In genomic region chr15:102459381-102459780, GRCm38 (mm10) we compare ENCODE assay signal across 8 mouse cellular contexts. TPM values are rescaled to one million over a fixed set of nuclear protein-coding genes. Genes with fewer than 3 reads are reported as not detected.
DNase-seq lines count a peak whose midpoint lies in the region; ATAC-seq and TF ChIP-seq lines count a peak whose summit lies in the region.

No protein-coding gene starts in this region.

- 28% methylated on average over 6 of the region's 6 CpGs for WGBS in lung, embryonic 16.5 days
- 32% methylated on average over 6 of the region's 6 CpGs for WGBS in forebrain, embryonic 11.5 days
- 33% methylated on average over 6 of the region's 6 CpGs for WGBS in limb, embryonic 14.5 days
- 7% methylated on average over 6 of the region's 6 CpGs for WGBS in small intestine, adult 2 months

- H3K9ac ChIP-seq in lung, embryonic 16.5 days (ENCODE audit: low read length) = peak overlapping the region; percentile 67
- H3K9ac ChIP-seq in forebrain, embryonic 11.5 days (ENCODE audit: low read length) = peak overlapping the region; percentile 56
- peak overlapping the region; percentile 29; the same call in 1 of the 2 replicates for H3K9ac ChIP-seq in limb, embryonic 14.5 days (ENCODE audit: low read depth, low read length, severe bottlenecking)

- H3K4me3 ChIP-seq in lung, embryonic 16.5 days (ENCODE audit: low read length) = peak overlapping the region; percentile 57
- peak overlapping the region; percentile 43 for H3K4me3 ChIP-seq in forebrain, embryonic 11.5 days (ENCODE audit: low read depth, low read length)
- H3K4me3 ChIP-seq in limb, embryonic 14.5 days (replicated peaks; ENCODE audit: low read length) = peak overlapping the region; percentile 30
- H3K4me3 ChIP-seq in small intestine, adult 2 months (ENCODE audit: low read depth, low read length) = peak overlapping the region; percentile 69

- peaks cover 7% of the 10 kb centered on the region for H3K4me1 ChIP-seq in lung, embryonic 16.5 days (replicated peaks; ENCODE audit: control insufficient read depth, insufficient read depth, low read length)
- H3K4me1 ChIP-seq in forebrain, embryonic 11.5 days (replicated peaks; ENCODE audit: control insufficient read depth, insufficient read depth, low read length) = no peaks in the 10 kb centered on the region
- H3K4me1 ChIP-seq in limb, embryonic 14.5 days (ENCODE audit: control insufficient read depth, insufficient read depth, low read length) = peaks cover 4% of the 10 kb centered on the region; the same call in 1 of the 2 replicates
- peaks cover 10% of the 10 kb centered on the region for H3K4me1 ChIP-seq in small intestine, adult 2 months (ENCODE audit: control insufficient read depth, insufficient read depth, insufficient read length, low read length)

- H3K27ac ChIP-seq in lung, embryonic 16.5 days (ENCODE audit: low read length) = peak overlapping the region; percentile 40; the same call in 1 of the 2 replicates
- H3K27ac ChIP-seq in forebrain, embryonic 11.5 days (ENCODE audit: low read depth, low read length) = no peak overlapping the region
- no peak overlapping the region for H3K27ac ChIP-seq in limb, embryonic 14.5 days (replicated peaks; ENCODE audit: low read depth, low read length)
- H3K27ac ChIP-seq in small intestine, adult 2 months (ENCODE audit: insufficient read depth, low read depth, low read length) = peak overlapping the region; percentile 80

- no peak for DNase-seq in lung, postnatal 4 days
- no peak for DNase-seq in forebrain, embryonic 11.5 days (ENCODE audit: low spot score)
- no peak for DNase-seq in limb, embryonic 14.5 days (ENCODE audit: low spot score)
- no peak for DNase-seq in thymus, postnatal 25 days
- DNase-seq in right cerebral cortex, adult 18-20 months = no peak
- no peak for DNase-seq in layer of hippocampus, adult 8-10 months (ENCODE audit: low spot score in 2 of 2)

- no peaks in the 10 kb centered on the region for H3K27me3 ChIP-seq in lung, embryonic 16.5 days (ENCODE audit: control insufficient read depth, insufficient read depth, low read depth, low read length)
- H3K27me3 ChIP-seq in forebrain, embryonic 11.5 days (ENCODE audit: control insufficient read depth, insufficient read depth, low read length) = no peaks in the 10 kb centered on the region
- no peaks in the 10 kb centered on the region for H3K27me3 ChIP-seq in limb, embryonic 14.5 days (ENCODE audit: control insufficient read depth, insufficient read depth, low read length)
- H3K27me3 ChIP-seq in small intestine, adult 2 months (ENCODE audit: control insufficient read depth, insufficient read depth, low read length) = no peaks in the 10 kb centered on the region

- H3K4me2 ChIP-seq in lung, embryonic 16.5 days (ENCODE audit: low read depth, low read length) = peak overlapping the region; percentile 71
- peak overlapping the region; percentile 50 for H3K4me2 ChIP-seq in forebrain, embryonic 11.5 days (ENCODE audit: low read depth, low read length, severe bottlenecking)
- H3K4me2 ChIP-seq in limb, embryonic 14.5 days (replicated peaks; ENCODE audit: low read depth, low read length, severe bottlenecking) = peak overlapping the region; percentile 61

- H3K36me3 ChIP-seq in lung, embryonic 16.5 days (ENCODE audit: control insufficient read depth, insufficient read depth, low read length) = no peaks in the 10 kb centered on the region
- no peaks in the 10 kb centered on the region for H3K36me3 ChIP-seq in forebrain, embryonic 11.5 days (ENCODE audit: control insufficient read depth, insufficient read depth, low read length)
- H3K36me3 ChIP-seq in limb, embryonic 14.5 days (ENCODE audit: control insufficient read depth, insufficient read depth, low read length) = no peaks in the 10 kb centered on the region
- peaks cover 25% of the 10 kb centered on the region for H3K36me3 ChIP-seq in small intestine, adult 2 months (ENCODE audit: control insufficient read depth, insufficient read depth, low read length)

- H3K9me3 ChIP-seq in lung, embryonic 16.5 days (ENCODE audit: control insufficient read depth, low read length) = no peaks in the 10 kb centered on the region
- no peaks in the 10 kb centered on the region for H3K9me3 ChIP-seq in forebrain, embryonic 11.5 days (ENCODE audit: control insufficient read depth, low read length)
- no peaks in the 10 kb centered on the region for H3K9me3 ChIP-seq in limb, embryonic 14.5 days (ENCODE audit: control insufficient read depth, low read length)

- 0 out of 2 replicates have a peak, but pooled peaks have one; percentile 27 for ATAC-seq in lung, embryonic 16.5 days (ENCODE audit: low read depth)
- ATAC-seq in forebrain, embryonic 11.5 days (replicated peaks; ENCODE audit: low FRiP score) = 0 out of 2 replicates have a peak, but pooled peaks have one; percentile 28
- ATAC-seq in limb, embryonic 14.5 days (ENCODE audit: low FRiP score, low read depth) = no peak

- TF ChIP-seq POLR2A in limb, embryonic 14.5 days (IDR thresholded peaks at IDR 0.05; ENCODE audit: borderline replicate concordance, extremely low read depth, insufficient read depth, insufficient read length) = no peak
- TF ChIP-seq POLR2A in small intestine, adult 2 months (IDR thresholded peaks at IDR 0.05; ENCODE audit: low read depth, low read length) = no peak

- no peak for TF ChIP-seq CTCF in small intestine, adult 2 months (IDR thresholded peaks at IDR 0.05; ENCODE audit: extremely low read depth, insufficient read length, insufficient replicate concordance, low read depth, low read length)

RNA-seq across cellular contexts. Expression of gene Prr13, which starts 0.6 kb away (rescaled TPM):
- 89.8 and 91.7 TPM in 2 replicates for polyA plus RNA-seq in lung, embryonic 16.5 days (2015; fragmentation: Nextera tagmentation; extraction: Ambion mirVana)
- 87.9 and 97.2 TPM in 2 replicates for polyA plus RNA-seq in forebrain, embryonic 11.5 days (2014; fragmentation: Nextera tagmentation; extraction: Ambion mirVana)
- 67.8 and 74.6 TPM in 2 replicates for polyA plus RNA-seq in limb, embryonic 14.5 days (2012; rRNA removed)
- 76.6 and 81.6 TPM in 2 replicates for polyA plus RNA-seq in limb, embryonic 14.5 days (2014; fragmentation: Nextera tagmentation; extraction: Ambion mirVana)
- polyA plus RNA-seq in small intestine, adult 2 months (2012; rRNA removed) = 351 and 585 TPM in 2 replicates
- total RNA-seq in layer of hippocampus, adult 8-10 months (2022) = 10 to 100 TPM; 34.4 to 49.3 (median 40.9) TPM

RNA-seq across cellular contexts. Expression of gene Pcbp2, which starts 11.0 kb away (rescaled TPM):
- 199 and 204 TPM in 2 replicates for polyA plus RNA-seq in lung, embryonic 16.5 days (2015; fragmentation: Nextera tagmentation; extraction: Ambion mirVana)
- 236 and 247 TPM in 2 replicates for polyA plus RNA-seq in forebrain, embryonic 11.5 days (2014; fragmentation: Nextera tagmentation; extraction: Ambion mirVana)
- polyA plus RNA-seq in limb, embryonic 14.5 days (2012; rRNA removed) = 814 and 942 TPM in 2 replicates
- 324 and 328 TPM in 2 replicates for polyA plus RNA-seq in limb, embryonic 14.5 days (2014; fragmentation: Nextera tagmentation; extraction: Ambion mirVana)
- 215 and 442 TPM in 2 replicates for polyA plus RNA-seq in small intestine, adult 2 months (2012; rRNA removed)
- 100 to 1,000 TPM; 489 to 507 (median 494) TPM for total RNA-seq in layer of hippocampus, adult 8-10 months (2022)

RNA-seq across cellular contexts. Expression of gene Amhr2, which starts 14.2 kb away (rescaled TPM):
- polyA plus RNA-seq in lung, embryonic 16.5 days (2015; fragmentation: Nextera tagmentation; extraction: Ambion mirVana) = 1.5 TPM in 2 replicates
- polyA plus RNA-seq in forebrain, embryonic 11.5 days (2014; fragmentation: Nextera tagmentation; extraction: Ambion mirVana) = 1.0 TPM in 1 of 2 replicates, not detected in the other
- 0.53 and 0.67 TPM in 2 replicates for polyA plus RNA-seq in limb, embryonic 14.5 days (2012; rRNA removed)
- 0.25 and 1.1 TPM in 2 replicates for polyA plus RNA-seq in limb, embryonic 14.5 days (2014; fragmentation: Nextera tagmentation; extraction: Ambion mirVana)
- 0.18 and 2.7 TPM in 2 replicates for polyA plus RNA-seq in small intestine, adult 2 months (2012; rRNA removed)
- total RNA-seq in layer of hippocampus, adult 8-10 months (2022) = 1 to 10 TPM in 2 of 4 experiments, under 1 TPM in 2; 0.40 to 2.0 (median 1.1) TPM

RNA-seq across cellular contexts. Expression of gene Gm10337, which starts 44.1 kb away (rescaled TPM):
- polyA plus RNA-seq in lung, embryonic 16.5 days (2015; fragmentation: Nextera tagmentation; extraction: Ambion mirVana) = not detected in 2 replicates
- polyA plus RNA-seq in forebrain, embryonic 11.5 days (2014; fragmentation: Nextera tagmentation; extraction: Ambion mirVana) = 15.6 TPM in 1 of 2 replicates, not detected in the other
- polyA plus RNA-seq in limb, embryonic 14.5 days (2012; rRNA removed) = not detected in 2 replicates
- not detected in 2 replicates for polyA plus RNA-seq in limb, embryonic 14.5 days (2014; fragmentation: Nextera tagmentation; extraction: Ambion mirVana)
- not detected in 2 replicates for polyA plus RNA-seq in small intestine, adult 2 months (2012; rRNA removed)
- total RNA-seq in layer of hippocampus, adult 8-10 months (2022) = not detected

RNA-seq across cellular contexts. Expression of gene Sp1, which starts 53.4 kb away (rescaled TPM):
- polyA plus RNA-seq in lung, embryonic 16.5 days (2015; fragmentation: Nextera tagmentation; extraction: Ambion mirVana) = 10.8 and 11.2 TPM in 2 replicates
- polyA plus RNA-seq in forebrain, embryonic 11.5 days (2014; fragmentation: Nextera tagmentation; extraction: Ambion mirVana) = 12.2 and 12.5 TPM in 2 replicates
- 35.7 and 41.1 TPM in 2 replicates for polyA plus RNA-seq in limb, embryonic 14.5 days (2012; rRNA removed)
- polyA plus RNA-seq in limb, embryonic 14.5 days (2014; fragmentation: Nextera tagmentation; extraction: Ambion mirVana) = 17.2 and 17.7 TPM in 2 replicates
- polyA plus RNA-seq in small intestine, adult 2 months (2012; rRNA removed) = 7.0 and 13.8 TPM in 2 replicates
- 10 to 100 TPM; 27.4 to 30.1 (median 28.8) TPM for total RNA-seq in layer of hippocampus, adult 8-10 months (2022)

Comparison
In these comparisons a context has a peak if more than half of its experiments do, and no peak if none do; other contexts are left out.
1. H3K27ac ChIP-seq: peak in lung, embryonic 16.5 days (single experiment) and small intestine, adult 2 months (single experiment); none in forebrain, embryonic 11.5 days (single experiment) and limb, embryonic 14.5 days (single experiment).
2. Peak in every context shown above with its lines, with median percentiles within 50 percentile points of each other: H3K4me2 ChIP-seq, H3K4me3 ChIP-seq and H3K9ac ChIP-seq.